Mouse (Mus musculus) cerebellum, adult 18-20 months (tissue): ENCODE results near the gene Abcc12.
A peak's percentile ranks its signal among the peaks of the same experiment; 100 is the strongest.

Experiments
- DNase-seq, 2 experiments: peaks; one replicate each; pipeline ENCODE4 v3.0.0; 2021

Abcc12 gene

GRCm38 (mm10) chr8:86577547-86577946, 2.9 kb downstream of the Abcc12 start:
- DNase-seq: peak in 1 of 2 experiments; percentile 22

DNA sequence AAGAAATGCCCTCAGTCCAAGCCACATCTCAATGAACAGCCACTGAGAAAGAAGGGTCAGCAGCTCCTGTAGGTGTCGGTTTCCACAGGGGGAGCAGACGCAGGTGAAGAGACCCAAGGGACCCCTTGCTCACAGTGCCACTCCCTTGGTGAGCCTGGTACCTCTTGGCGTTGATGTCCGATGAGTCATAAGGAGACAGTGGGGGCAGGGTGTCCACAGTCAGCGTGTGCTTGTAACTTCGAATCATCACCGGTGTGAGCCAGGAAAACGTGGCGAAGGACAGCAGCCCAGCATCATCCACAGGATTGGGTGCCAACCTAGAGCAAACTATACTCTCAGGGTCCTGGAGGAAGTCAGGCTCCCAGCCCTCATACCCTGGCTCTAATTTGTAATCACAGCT, 16.8 kb downstream of the Abcc12 start:
- DNase-seq: peak in 1 of 2 experiments; percentile 35

DNA sequence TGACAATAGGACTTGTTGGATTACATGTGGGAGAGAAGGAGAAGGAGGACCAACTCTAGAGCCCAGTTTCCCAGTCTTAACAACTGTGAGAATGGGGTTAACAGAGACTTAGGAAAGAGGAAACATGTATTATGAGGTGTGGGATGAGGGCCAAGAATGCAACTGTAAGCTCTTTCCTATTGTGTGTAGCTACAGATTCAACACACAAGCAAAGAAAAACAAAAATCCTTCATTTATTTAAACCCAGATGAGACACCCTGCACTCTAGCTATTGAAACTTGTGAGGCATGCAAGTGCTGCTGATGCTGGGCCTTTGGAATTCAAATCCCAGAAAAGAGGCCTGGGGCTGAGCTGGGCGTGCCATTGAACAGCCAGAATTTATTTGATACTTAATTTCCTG, 18.7 kb downstream of the Abcc12 start:
- DNase-seq: no peak

DNA sequence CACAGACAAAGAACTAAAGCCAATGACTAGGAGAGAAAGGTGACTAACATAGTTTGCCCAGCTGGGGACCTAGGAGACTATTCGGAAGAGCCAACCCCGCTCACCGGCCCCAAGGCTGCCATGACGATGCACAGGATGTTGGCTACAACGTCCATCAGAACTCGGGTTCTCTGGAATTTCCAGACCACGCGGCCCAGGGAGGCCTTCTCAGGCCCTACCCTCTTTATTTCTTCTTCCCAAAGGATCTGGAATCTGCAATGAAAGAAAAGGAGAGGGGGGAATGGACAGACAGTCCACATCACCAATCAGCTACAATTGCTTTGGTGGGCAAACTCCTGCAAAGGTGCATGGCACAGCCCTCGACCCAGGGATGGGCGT, 19.8 kb downstream of the Abcc12 start:
- no peak for DNase-seq

DNA sequence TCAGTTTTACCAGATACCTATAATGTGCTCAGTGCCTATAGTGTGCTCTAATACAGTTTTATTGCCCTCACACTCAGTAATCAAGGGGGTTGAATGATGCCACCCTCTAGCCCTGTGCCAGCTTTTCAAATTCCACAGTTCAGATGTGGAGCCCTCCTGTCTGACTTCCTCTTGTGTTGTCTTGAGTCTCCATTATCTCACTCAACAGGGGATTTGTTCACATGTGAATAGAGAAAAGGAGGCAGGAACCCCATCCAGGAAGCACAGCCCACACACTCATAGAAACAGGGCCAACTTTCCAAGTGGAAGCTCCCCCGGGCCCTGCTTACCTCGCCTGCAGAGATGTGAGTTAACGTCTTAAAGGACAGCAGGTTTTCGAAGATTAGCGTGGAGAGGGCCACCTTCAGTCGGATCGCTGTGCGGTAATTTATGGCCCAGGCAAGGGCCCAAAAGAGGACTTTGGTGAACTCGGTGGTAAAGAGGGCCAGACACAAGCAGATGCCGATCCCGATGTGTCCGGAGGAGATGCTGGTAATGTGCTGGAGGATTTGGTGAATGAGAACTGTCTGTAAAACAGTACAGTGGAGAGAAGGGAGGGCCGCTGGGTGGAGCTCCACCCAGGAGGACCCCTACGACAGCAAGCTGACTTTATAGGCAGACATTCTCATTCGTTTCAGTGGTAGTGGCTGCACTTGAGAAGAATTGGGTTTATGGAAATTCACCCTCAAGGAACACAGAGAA, 20.4 kb downstream of the Abcc12 start:
- no peak for DNase-seq

GRCm38 (mm10) chr8:86557186-86558045, 23.1 kb downstream of the Abcc12 start:
- DNase-seq: peak; percentile 82 to 89

GRCm38 (mm10) chr8:86555564-86555963, 24.9 kb downstream of the Abcc12 start:
- DNase-seq: peak in 1 of 2 experiments; percentile 48

DNA sequence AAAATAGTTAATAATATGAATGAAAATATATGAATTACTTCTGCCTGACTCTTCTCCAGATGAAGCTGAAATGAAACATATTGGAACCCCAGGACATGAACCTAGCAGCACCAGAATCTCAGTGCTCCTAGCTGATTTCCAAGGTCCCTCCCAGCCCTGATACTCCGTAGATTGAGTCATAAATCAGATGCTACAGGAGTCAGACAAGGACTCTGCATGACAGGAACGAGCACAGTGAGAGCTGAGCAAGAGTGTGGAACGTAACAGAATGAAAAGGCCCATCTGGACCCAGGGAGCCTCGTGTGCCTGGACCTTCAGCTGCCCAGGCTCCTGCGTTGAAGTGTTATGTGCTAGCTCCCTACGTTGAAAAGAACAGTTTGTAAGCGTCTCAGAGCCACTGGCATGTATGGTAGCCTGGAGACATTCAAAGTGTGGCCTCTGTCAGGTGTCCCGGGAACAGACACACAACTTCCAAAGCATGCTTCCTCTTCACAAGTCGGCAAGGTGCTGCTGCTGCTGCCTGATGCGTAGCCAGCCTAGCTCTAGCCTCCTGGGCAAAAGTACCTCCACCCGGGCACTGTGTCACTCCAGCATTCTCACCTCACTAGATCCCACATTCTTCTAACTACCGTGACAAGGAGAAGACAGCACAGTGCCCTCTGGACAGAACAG, 26.1 kb downstream of the Abcc12 start:
- peak in 1 of 2 experiments; percentile 45 for DNase-seq

- no peak for DNase-seq
Observed at GRCm38 (mm10) chr8:86550516-86550915, 30.0 kb downstream of the Abcc12 start.

DNA sequence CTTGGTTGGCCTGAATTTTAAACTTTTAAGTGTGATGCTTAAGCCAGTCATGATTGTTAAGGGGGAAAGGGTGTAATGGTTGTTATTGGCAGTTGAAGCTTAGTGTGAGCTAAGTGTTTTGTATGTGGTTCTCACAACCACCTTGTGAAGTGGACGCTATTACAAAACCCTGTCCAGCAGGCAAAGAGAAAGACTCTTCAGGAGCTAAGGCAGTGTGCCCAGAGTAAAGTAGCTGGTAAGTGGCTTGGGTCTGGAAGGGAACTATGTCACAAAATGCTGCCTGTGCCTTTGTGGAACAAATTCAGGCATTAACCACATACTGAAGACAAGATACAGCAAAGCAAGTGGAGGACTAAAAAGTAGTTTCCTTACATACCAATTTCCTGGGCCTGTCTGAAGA, 34.5 kb downstream of the Abcc12 start:
- no peak for DNase-seq

DNA sequence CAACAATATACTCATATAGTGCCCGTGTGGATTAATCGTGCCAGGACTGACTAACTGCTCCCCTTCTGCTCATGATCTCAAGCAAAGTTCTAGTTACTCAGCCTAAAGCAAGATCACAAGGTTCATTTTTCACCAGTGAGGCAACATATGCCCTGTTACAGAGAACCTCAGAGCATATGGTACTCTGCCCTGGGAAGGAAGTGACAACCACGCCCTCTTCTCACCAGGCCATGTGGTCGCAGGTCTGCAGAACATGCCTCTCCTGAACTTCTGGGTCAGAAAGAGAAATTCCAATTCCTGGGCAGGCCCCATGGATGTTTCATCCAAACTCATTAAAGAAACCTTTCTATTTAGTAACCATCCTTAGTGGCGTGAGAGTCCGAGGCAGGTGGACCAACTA, 39.6 kb downstream of the Abcc12 start:
- DNase-seq: peak; percentile 22 to 34

DNA sequence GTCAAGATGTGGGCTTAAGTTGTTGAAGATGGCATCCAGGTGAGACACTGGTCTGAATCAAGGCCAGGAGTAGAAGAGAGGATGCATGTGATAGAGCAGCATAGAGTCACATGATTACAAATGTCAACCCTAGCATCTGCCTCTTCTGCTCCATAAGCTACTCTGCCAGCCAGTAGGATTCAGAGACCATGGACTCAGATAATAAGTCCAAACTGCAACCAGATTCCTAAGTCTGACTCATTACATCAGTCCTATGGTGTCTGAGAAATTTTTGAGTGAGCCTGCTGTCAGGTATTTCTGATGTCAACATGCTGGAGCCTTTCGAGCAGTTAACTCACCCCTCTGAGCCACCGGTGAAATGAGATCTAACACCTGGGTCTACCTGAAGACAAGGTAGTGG, 40.1 kb downstream of the Abcc12 start:
- no peak for DNase-seq

- no peak for DNase-seq
Observed at GRCm38 (mm10) chr8:86536663-86536987, 43.9 kb downstream of the Abcc12 start.

DNA sequence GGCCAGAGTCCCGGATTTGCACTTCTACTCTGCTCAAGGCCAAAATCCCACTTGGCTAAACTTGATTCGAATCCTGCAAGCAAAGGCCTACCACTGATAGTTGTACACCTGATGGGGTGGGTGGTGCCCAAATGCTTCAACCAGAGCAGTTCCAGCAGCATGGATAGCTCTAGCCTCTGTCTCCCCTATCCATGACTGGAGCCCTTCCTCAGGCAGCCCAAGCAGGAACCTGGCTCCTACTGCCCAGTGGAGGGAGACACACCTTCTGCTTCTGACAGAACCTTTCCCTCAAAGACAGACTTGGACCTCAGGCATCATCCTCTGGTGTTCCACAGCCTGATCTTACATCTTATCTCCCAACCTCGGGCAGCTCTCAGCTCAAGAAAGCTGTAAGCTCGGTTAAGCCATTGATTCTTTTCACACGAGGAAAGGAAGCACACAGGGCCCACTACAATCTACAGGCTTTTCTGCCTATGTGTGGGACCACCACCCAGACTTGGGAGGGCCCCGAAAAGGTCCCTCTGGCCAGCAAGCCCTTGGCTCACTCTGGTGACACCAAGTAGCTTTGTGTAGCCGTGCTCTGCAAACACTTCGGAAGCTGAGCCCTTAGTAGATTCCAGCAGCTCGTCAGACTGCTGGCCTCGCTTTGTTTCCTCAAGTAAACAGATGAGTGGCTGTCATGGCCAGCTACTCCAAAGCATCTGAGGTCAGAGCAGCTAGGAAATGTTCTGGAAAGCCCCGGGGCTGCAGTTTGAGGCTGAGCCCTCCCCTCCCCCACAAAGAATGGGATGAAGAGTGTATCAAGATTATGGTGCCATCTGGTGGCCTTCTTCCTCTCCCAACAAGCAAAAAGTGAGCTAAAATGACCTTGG, 44.5 kb downstream of the Abcc12 start:
- peak; percentile 88 to 89 for DNase-seq

DNA sequence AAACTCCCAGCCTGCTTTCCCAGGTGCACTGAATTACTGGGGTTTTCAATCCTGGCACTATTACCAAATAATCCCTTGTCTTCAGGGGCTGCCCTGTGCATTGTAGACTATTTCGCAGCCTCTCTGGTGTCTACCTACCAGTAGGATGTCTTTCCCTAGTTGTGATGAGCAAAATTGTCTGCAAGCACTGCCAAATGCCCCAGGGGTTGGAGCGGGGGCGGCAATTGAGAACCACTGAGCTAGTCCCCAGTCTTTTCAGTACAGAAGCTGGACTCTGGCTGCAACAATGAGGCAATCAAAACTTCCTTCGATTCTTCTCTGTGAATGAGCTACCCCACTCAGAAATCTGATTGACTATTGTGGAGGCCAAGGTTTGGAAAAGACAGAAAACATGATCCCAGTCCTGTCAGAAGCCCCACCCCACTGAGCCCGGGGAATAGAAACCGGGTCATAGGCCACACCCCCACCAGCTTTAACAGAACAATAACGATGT, 45.4 kb downstream of the Abcc12 start:
- DNase-seq: peak; percentile 44 to 56

DNA sequence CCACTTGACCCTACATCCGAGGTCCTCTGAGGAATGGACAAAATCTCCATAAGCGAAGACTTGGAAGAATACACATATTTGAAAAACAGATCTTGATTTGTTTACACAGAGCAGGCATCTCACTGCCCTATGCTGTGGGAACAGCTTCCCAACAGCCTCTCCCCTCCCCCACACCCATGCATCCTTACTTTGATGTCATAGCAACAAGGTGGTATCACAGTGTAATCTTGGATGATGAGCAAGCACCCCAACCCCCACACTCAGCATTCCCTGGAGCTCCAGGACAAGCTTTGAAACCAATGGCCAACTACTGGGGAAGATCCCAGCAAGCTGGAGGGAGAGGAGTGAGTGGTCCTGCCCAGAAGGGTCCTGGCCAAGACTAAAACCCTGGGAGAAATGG, 50.8 kb downstream of the Abcc12 start:
- peak in 1 of 2 experiments; percentile 31 for DNase-seq

DNA sequence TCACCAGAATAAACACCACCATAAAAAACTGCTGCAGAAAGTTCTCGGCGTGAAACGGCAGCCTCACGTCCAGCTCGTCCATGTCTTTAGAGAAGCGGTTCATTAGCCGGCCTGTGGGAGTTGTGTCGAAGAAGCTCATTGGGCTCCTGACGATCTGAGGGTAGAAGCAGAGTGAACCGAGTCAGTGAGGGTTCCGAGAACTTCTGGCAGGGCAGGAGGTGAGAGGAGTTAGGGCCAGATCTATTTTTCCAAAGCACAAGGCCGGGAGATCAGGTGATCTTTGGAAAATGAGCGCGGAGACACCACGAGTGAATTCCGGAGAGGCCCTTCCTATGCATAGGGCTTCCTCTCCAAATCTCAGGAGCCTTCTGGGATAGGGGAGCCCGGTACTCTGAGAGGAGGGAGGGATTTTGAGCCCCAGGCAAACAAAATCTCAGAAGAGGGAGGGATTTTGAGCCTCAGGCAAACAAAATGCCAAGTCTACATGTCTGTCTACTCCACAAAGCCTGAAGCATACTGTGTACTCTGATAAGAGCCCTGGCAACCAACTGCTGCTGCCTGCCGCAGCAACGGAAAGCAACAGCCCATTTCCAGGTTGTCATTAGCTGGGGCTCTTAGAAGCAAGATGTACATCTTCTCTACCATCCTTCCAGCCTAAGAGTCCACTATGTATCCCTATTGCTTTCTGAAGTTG, 53.0 kb downstream of the Abcc12 start:
- peak; percentile 42 to 65 for DNase-seq

GRCm38 (mm10) chr8:86526808-86527207, 53.7 kb downstream of the Abcc12 start:
- DNase-seq: peak; percentile 90 to 94

DNA sequence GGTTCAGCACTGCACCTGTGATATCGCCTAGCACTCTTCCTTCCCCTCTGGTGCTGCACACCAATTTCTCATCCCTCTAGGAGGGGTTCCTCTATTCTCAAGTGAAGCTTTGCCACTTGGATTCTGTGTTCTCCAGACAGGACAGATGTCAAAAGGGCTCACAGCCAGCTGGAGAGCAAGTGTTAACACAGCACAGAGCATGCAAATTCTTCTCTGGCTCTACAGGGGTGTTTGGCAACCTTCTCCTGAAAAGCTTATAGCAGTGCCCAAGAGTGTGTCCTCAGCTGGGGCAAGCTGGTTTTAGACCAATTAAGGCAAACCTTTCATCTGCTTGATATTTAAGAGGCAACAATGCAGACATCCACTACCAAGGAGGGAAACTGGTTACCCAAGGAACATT, 66.3 kb downstream of the Abcc12 start:
- DNase-seq: no peak

- no peak for DNase-seq
Observed at GRCm38 (mm10) chr8:86512886-86513285, 67.6 kb downstream of the Abcc12 start.

- peak in 1 of 2 experiments; percentile 21 for DNase-seq
Observed at GRCm38 (mm10) chr8:86512131-86512792, 68.2 kb downstream of the Abcc12 start.
